Mouse (Mus musculus) neutrophil, adult 65 days (primary cell): Measurements from ENCODE around the gene Ccnq. TPM values are rescaled to one million over a fixed set of nuclear protein-coding genes. Genes with fewer than 3 reads are reported as not detected.

Experiments used
- total RNA-seq: library from RNA; stranded (reverse); gene quantifications from 2 replicates; pipeline ENCODE4 v1.2.4, GENCODE M21; 2023

Gene Ccnq
- 2.3 and 5.2 TPM in 2 replicates for total RNA-seq

GRCm38 (mm10) chr11:78750885-78751842 is at the start of gene Ccnq:
Gene Ccnq (minus strand): TSS chr11:78751729.

Other genes with a start within 250 kb of the Ccnq start
- gene Sebox, start 248.3 kb downstream of the Ccnq start, total RNA-seq, result not detected in 2 replicates
- 12.7 and 18.9 TPM in 2 replicates for gene Tmem199, start 239.6 kb downstream of the Ccnq start, total RNA-seq
- gene Poldip2, start 239.5 kb downstream of the Ccnq start, total RNA-seq, result 14.5 and 18.5 TPM in 2 replicates
- gene Tnfaip1, start 215.4 kb downstream of the Ccnq start, total RNA-seq, result 6.4 and 8.4 TPM in 2 replicates
- gene Ift20, start 215.4 kb downstream of the Ccnq start, total RNA-seq, result 24.9 and 28.1 TPM in 2 replicates
- gene Tmem97, start 201.0 kb downstream of the Ccnq start, total RNA-seq, result 7.9 and 9.4 TPM in 2 replicates
- gene Nlk, start 54.4 kb downstream of the Ccnq start, total RNA-seq, result 13.5 and 17.3 TPM in 2 replicates
- gene Lyrm9, start 74.9 kb upstream of the Ccnq start, total RNA-seq, result 2.7 and 4.5 TPM in 2 replicates
- not detected in 2 replicates for gene Nos2, start 169.1 kb upstream of the Ccnq start, total RNA-seq
- gene Lgals9, start 233.2 kb upstream of the Ccnq start, total RNA-seq, result 113 and 141 TPM in 2 replicates